Mouse (Mus musculus) liver, embryonic 12.5 days (tissue): ENCODE results near the gene Cdip1. TPM values are rescaled to one million over a fixed set of nuclear protein-coding genes. Genes with fewer than 3 reads are reported as not detected.

ENCODE experiments used
- ATAC-seq: fragments of 200-750 bp; cut with Nextera tagmentation; 2 replicates; pipeline ENCODE4 v1.8.0; 2017; ENCODE audit warnings: moderate number of reproducible peaks, mild to moderate bottlenecking, moderate library complexity
- H3K27ac ChIP-seq: fragments of 300-500 bp; sonication (generic); 2 replicates; pipeline ENCODE4 v1.5.1; 2016; ENCODE audit warnings: mild to moderate bottlenecking
- H3K27me3 ChIP-seq: fragments of 300-500 bp; sonication (generic); replicated peaks from 2 replicates; pipeline ENCODE4 v1.6.1; 2016; ENCODE audit warnings: mild to moderate bottlenecking, moderate library complexity
- H3K36me3 ChIP-seq: fragments of 300-500 bp; sonication (generic); 2 replicates; pipeline ENCODE4 v1.6.1; 2016; ENCODE audit warnings: mild to moderate bottlenecking, moderate library complexity
- H3K4me1 ChIP-seq: fragments of 300-500 bp; sonication (generic); 2 replicates; pipeline ENCODE4 v1.6.1; 2016
- H3K4me2 ChIP-seq: fragments of 300-500 bp; sonication (generic); 2 replicates; pipeline ENCODE4 v1.6.1; 2016; ENCODE audit warnings: mild to moderate bottlenecking, moderate library complexity
- H3K4me3 ChIP-seq: fragments of 300-500 bp; sonication (generic); 2 replicates; pipeline ENCODE4 v1.5.1; 2016; ENCODE audit warnings: mild to moderate bottlenecking, moderate library complexity
- H3K9ac ChIP-seq: fragments of 300-500 bp; sonication (generic); 2 replicates; pipeline ENCODE4 v1.6.1; 2016; ENCODE audit warnings: mild to moderate bottlenecking, moderate library complexity
- H3K9me3 ChIP-seq: fragments of 300-500 bp; sonication (generic); replicated peaks from 2 replicates; pipeline ENCODE4 v1.6.1; 2016; ENCODE audit warnings: mild to moderate bottlenecking, moderate library complexity
- WGBS: fragments of 180-500 bp; shearing (Covaris S2); methylation state at CpG from one replicate; pipeline ENCODE4 v1.1.7; 2016; ENCODE audit not compliant: insufficient replicate concordance; 5-methylcytosine and 5-hydroxymethylcytosine counted together
- polyA plus RNA-seq: library from polyadenylated mRNA; unstranded; fragments of >200 nt; fragmentation: Nextera tagmentation; extraction: Ambion mirVana; gene quantifications from 2 replicates; pipeline ENCODE4 v1.2.1, GENCODE M21; 2016

The Cdip1 gene
- polyA plus RNA-seq, 1 experiment from 2014 or later, result 25.7 TPM

DNA sequence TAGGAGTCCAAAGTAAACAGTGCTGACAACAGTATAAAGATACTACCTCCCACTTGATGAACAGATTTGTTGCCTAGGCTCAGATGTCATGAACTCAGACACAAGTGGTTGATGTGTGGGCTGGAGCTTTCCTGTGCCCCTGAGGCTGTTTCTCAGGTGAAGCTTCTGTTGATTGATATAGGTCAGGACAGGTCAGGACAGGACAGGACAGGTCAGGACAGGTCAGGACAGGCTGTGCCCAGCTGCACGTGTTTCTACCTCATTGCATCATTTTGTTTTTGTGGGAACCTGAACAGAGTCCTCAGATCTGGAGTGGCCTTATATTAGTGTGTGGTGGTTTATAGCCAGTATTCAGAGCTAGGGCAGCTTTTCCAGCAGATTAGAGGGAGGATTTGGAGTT is 87.4 kb downstream of the Cdip1 start:
- Histone ChIP-seq H3K4me2 (no peak overlapping the region), H3K36me3 (peaks cover 99% of the 10 kb centered on the region), H3K4me3 (no peak overlapping the region), H3K9me3 (no peaks in the 10 kb centered on the region), H3K27me3 (no peaks in the 10 kb centered on the region), H3K9ac (no peak overlapping the region), H3K4me1 (no peaks in the 10 kb centered on the region), H3K27ac (no peak overlapping the region)
- ATAC-seq, result peak; percentile 50; the same call in 1 of the 2 replicates
- 58% methylated on average over 1 of the region's 1 CpGs for WGBS

DNA sequence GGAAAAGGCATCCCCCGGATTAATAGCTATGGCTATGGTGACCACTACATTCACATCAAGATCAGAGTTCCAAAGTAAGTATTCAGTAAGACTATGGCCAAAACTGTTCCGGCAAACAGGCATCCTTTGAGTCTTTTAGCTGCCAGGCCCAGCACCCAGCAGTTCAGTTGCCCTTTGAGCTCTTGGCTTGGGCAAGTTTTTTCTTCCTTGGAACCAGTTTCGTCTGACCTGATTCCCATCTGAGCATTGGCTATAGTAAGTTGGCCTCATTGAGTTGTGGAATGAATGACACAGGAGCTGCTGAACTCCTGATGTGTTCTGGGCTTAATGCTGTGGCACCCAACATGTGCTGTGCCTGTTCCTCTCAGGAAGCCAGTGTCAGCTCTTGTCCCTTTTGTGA is 88.9 kb downstream of the Cdip1 start:
- Histone ChIP-seq H3K4me2 (no peak overlapping the region), H3K27ac (no peak overlapping the region), H3K27me3 (no peaks in the 10 kb centered on the region), H3K9ac (no peak overlapping the region), H3K9me3 (no peaks in the 10 kb centered on the region), H3K4me3 (no peak overlapping the region), H3K4me1 (no peaks in the 10 kb centered on the region), H3K36me3 (peaks cover 99% of the 10 kb centered on the region)
- WGBS, result 88% methylated on average over 3 of the region's 3 CpGs
- ATAC-seq, result no peak

Other genes with a start within 250 kb of the Cdip1 start
- gene Srl, start 248.5 kb downstream of the Cdip1 start, polyA plus RNA-seq, result 5.1 and 5.6 TPM in 2 replicates
- gene Tfap4, start 230.4 kb downstream of the Cdip1 start, polyA plus RNA-seq, result 13.3 and 14.3 TPM in 2 replicates
- gene Glis2, start 195.6 kb downstream of the Cdip1 start, polyA plus RNA-seq, result 6.1 and 7.3 TPM in 2 replicates
- gene Pam16, start 165.3 kb downstream of the Cdip1 start, polyA plus RNA-seq, result 76.2 and 81.9 TPM in 2 replicates
- gene Vasn, start 150.4 kb downstream of the Cdip1 start, polyA plus RNA-seq, result 4.7 and 5.0 TPM in 2 replicates
- gene Dnaja3, start 150.3 kb downstream of the Cdip1 start, polyA plus RNA-seq, result 69.2 and 74.2 TPM in 2 replicates
- 11.3 and 11.9 TPM in 2 replicates for gene Coro7, start 110.5 kb downstream of the Cdip1 start, polyA plus RNA-seq
- gene Nmral1, start 70.9 kb downstream of the Cdip1 start, polyA plus RNA-seq, result 50.0 and 53.0 TPM in 2 replicates
- gene Hmox2, start 63.9 kb downstream of the Cdip1 start, polyA plus RNA-seq, result 40.9 and 42.5 TPM in 2 replicates
- 0.13 and 0.16 TPM in 2 replicates for gene 4930562C15Rik, start 45.1 kb upstream of the Cdip1 start, polyA plus RNA-seq
- gene Ubald1, start 90.0 kb upstream of the Cdip1 start, polyA plus RNA-seq, result 14.7 and 16.8 TPM in 2 replicates
- gene Mgrn1, start 96.0 kb upstream of the Cdip1 start, polyA plus RNA-seq, result 29.8 and 31.1 TPM in 2 replicates
- gene Nudt16l1, start 148.5 kb upstream of the Cdip1 start, polyA plus RNA-seq, result 61.2 and 62.7 TPM in 2 replicates
- gene Anks3, start 173.9 kb upstream of the Cdip1 start, polyA plus RNA-seq, result 16.8 and 19.7 TPM in 2 replicates
- 0.11 TPM in 1 of 2 replicates, not detected in the other for gene Sept12, start 207.6 kb upstream of the Cdip1 start, polyA plus RNA-seq
- gene Smim22, start 217.0 kb upstream of the Cdip1 start, polyA plus RNA-seq, result 5.7 and 6.9 TPM in 2 replicates
- 42.3 and 43.2 TPM in 2 replicates for gene Rogdi, start 223.3 kb upstream of the Cdip1 start, polyA plus RNA-seq